Mouse (Mus musculus) heart, embryonic 10.5 days (tissue): ENCODE measurements around the gene Ogg1. TPM values are rescaled to one million over a fixed set of nuclear protein-coding genes. Genes with fewer than 3 reads are reported as not detected.

Source experiments
- DNase-seq: peaks from one replicate; pipeline ENCODE4 v3.0.0-alpha.2; 2017; ENCODE audit warnings: low spot score
- H3K27ac ChIP-seq: fragments of 300-500 bp; sonication (generic); 2 replicates; pipeline ENCODE4 v1.5.1; 2016; ENCODE audit warnings: mild to moderate bottlenecking
- H3K27me3 ChIP-seq: fragments of 300-500 bp; sonication (generic); 2 replicates; pipeline ENCODE4 v1.6.1; 2016; ENCODE audit warnings: mild to moderate bottlenecking; ENCODE audit not compliant: poor library complexity, insufficient read depth, severe bottlenecking
- H3K36me3 ChIP-seq: fragments of 300-500 bp; sonication (generic); 2 replicates; pipeline ENCODE4 v1.6.1; 2016; ENCODE audit warnings: mild to moderate bottlenecking, moderate library complexity
- H3K4me1 ChIP-seq: fragments of 300-500 bp; sonication (generic); 2 replicates; pipeline ENCODE4 v1.6.1; 2016; ENCODE audit warnings: mild to moderate bottlenecking
- H3K4me3 ChIP-seq: fragments of 300-500 bp; sonication (generic); 2 replicates; pipeline ENCODE4 v1.5.1; 2016; ENCODE audit warnings: mild to moderate bottlenecking, moderate library complexity
- H3K9me3 ChIP-seq: fragments of 300-500 bp; sonication (generic); 2 replicates; pipeline ENCODE4 v1.6.1; 2016; ENCODE audit warnings: mild to moderate bottlenecking, moderate library complexity
- whole genome bisulfite sequencing: fragments of 180-500 bp; shearing (Covaris S2); methylation state at CpG from one replicate; pipeline ENCODE4 v1.1.7; 2016; 5-methylcytosine and 5-hydroxymethylcytosine counted together
- polyA plus RNA-seq: library from polyadenylated mRNA; unstranded; fragments of >200 nt; fragmentation: Nextera tagmentation; extraction: Ambion mirVana; gene quantifications from 2 replicates; pipeline ENCODE4 v1.2.1, GENCODE M21; 2016

Ogg1 gene
- polyA plus RNA-seq, 1 experiment from 2014 or later: 15.9 TPM

DNA sequence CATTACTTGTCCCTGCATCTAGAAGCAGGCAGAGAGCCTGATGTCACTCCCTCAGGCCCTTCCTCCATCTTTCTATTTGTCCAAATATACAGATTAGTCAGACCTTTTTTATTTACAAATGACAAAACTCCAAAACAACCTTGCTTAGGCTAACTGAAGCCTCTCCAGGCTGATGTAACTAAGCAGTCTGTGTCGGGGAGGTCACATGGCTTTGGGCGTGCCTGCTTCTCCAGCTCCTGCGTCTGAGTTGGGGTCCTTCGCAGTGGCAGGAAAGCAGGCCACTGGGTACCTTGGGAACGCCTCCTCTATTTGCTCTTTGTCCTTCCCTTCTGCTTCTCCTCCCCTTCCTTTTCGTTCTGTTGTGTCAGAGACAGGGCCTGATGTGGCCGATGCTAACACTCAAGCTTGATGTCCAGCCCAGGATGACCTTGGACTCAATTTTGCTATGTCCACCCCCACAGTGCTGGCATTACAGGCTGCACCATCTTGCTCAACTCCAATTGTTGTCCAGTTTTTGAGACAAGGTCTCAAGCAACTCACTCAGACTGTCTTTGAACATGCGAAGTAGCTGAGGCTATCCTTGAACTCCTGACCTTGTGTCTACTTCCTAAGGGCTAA lies 37.9 kb downstream of the Ogg1 start:
- Histone ChIP-seq H3K9me3 (no peaks in the 10 kb centered on the region), H3K4me3 (no peak overlapping the region), H3K4me1 (no peaks in the 10 kb centered on the region), H3K27me3 (no peaks in the 10 kb centered on the region), H3K36me3 (peaks cover 29% of the 10 kb centered on the region), H3K27ac (no peak overlapping the region)
- no peak for DNase-seq
- 70% methylated on average over 8 of the region's 8 CpGs for WGBS

DNA sequence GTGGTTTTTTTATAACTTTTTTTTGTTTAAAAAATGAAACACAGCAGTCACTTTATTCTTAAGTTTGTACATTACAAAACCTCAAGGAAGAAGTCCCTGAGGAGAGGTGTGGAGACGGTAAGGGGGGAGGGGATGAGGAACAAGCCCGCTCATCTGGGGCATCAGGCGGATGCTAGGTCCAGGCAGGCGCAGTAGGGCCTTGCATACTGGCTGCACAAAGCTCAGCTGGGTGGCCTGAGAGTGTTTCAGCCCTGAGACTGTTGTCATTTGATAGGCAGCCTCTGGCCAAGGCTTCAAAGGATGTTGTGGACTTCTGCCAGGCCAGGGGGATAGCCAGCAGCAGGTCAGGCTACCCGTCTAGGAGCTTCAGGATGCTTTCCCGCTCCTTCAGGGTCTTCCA lies 39.9 kb downstream of the Ogg1 start:
- Histone ChIP-seq H3K9me3 (no peaks in the 10 kb centered on the region), H3K27ac (no peak overlapping the region), H3K36me3 (peaks cover 49% of the 10 kb centered on the region), H3K4me1 (no peaks in the 10 kb centered on the region), H3K4me3 (no peak overlapping the region), H3K27me3 (no peaks in the 10 kb centered on the region)
- DNase-seq: no peak
- WGBS: 91% methylated on average over 6 of the region's 6 CpGs

DNA sequence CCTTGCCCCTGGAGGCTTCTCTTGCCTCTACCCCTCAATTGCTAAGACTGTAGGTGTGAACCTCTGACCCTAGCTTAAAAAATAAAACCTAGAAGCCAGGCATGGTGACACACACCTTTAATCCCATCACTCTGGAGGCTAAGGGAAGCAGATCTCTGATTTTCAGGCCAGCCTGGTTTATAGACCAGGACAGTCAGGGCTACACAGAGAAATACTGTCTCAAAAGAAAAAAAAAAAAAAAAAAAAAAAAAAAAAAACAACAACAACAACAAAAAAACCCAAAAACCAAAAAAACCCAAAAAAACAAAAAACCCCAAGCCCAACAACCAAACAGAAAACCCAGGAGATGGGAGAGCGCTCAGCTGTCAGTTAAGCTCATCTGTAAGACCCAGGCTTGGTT lies 40.8 kb downstream of the Ogg1 start:
- Histone ChIP-seq H3K4me3 (no peak overlapping the region), H3K27me3 (no peaks in the 10 kb centered on the region), H3K36me3 (peaks cover 58% of the 10 kb centered on the region), H3K9me3 (no peaks in the 10 kb centered on the region), H3K27ac (no peak overlapping the region), H3K4me1 (no peaks in the 10 kb centered on the region)
- 88% methylated on average over 1 of the region's 1 CpGs for WGBS
- no peak for DNase-seq

DNA sequence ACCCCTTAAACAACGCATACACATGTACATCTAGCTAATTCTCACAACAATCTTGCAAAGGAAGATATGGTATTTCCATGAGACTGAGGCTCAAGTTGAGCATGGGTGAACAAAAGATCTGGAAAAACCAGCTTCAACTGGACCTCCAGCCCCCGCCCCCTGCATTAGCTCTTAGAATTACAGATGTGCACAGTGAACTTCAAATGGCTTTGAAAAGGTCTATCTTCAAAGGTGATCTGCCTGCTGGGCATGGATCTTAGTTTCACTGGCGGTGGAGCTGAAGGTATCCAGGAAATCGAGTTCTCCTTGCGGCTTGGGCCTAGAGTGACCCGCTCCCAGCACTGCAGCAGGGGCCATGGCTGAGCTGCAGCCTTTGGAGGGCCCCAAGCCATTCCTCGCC lies 41.4 kb downstream of the Ogg1 start:
- H3K4me1 ChIP-seq: no peaks in the 10 kb centered on the region
- no peaks in the 10 kb centered on the region for H3K9me3 ChIP-seq
- 90% methylated on average over 7 of the region's 7 CpGs for WGBS
- H3K36me3 ChIP-seq: peaks cover 63% of the 10 kb centered on the region
- no peaks in the 10 kb centered on the region for H3K27me3 ChIP-seq
- H3K4me3 ChIP-seq: no peak overlapping the region
- H3K27ac ChIP-seq: no peak overlapping the region
- no peak for DNase-seq

DNA sequence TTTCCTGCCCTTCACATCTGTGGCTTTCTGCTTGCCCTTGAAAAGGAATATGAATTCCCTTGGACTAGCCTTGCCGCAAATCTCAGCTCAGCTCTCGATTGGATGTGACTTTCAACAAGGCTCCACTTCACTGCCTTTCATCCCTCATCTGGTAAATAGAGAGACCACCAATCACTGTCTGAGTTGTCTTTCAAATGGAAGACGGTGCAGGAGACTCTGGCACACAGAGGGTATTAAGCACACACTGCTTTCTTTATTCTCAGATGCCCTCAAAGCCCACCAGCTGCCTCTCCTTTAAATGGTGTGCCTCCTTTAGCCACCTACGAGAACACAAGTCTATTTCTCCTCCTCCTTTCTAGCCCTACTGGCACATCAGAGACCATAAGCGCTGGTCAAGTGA lies 41.8 kb downstream of the Ogg1 start:
- H3K27ac ChIP-seq: no peak overlapping the region
- H3K9me3 ChIP-seq: no peaks in the 10 kb centered on the region
- peaks cover 67% of the 10 kb centered on the region for H3K36me3 ChIP-seq
- H3K4me1 ChIP-seq: no peaks in the 10 kb centered on the region
- H3K4me3 ChIP-seq: no peak overlapping the region
- DNase-seq: no peak
- no peaks in the 10 kb centered on the region for H3K27me3 ChIP-seq
- WGBS: 83% methylated on average over 5 of the region's 5 CpGs

DNA sequence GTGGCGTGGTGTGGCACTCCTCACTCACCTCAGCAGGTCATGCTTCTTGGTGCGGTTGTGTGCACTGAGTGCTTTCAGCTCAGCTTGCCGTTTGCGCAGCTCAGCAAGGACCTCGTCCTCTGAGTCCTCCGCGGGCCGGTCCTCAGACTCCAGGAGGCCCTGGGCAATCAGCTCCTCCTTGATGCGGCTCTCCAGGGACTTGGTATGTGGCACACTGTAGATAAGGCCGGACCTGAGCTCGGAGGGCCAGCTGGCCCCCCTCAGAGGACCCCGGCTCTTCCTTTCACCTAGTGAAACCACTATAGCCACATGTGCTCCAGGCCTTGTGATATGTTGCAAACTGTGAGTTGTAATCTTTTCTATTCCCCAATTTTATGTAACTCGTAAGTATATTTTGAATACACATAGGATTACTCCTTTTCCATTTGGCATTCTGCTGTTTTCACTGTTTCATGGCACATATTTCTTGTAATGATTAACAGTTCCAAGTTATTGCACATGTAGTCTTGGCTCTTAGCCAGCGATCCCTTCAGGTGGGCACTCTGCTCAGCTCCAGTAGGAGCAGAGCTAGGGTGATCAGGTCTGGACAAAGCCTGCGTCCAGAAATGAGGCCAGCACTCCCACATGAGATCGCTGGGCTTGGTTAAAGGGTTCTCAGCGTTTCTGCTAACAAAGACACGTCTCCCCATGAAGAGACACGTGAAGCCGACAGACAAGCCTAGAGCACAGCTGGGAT lies 43.6 kb downstream of the Ogg1 start:
- WGBS: 87% methylated on average over 20 of the region's 20 CpGs
- H3K36me3 ChIP-seq: peaks cover 85% of the 10 kb centered on the region

DNA sequence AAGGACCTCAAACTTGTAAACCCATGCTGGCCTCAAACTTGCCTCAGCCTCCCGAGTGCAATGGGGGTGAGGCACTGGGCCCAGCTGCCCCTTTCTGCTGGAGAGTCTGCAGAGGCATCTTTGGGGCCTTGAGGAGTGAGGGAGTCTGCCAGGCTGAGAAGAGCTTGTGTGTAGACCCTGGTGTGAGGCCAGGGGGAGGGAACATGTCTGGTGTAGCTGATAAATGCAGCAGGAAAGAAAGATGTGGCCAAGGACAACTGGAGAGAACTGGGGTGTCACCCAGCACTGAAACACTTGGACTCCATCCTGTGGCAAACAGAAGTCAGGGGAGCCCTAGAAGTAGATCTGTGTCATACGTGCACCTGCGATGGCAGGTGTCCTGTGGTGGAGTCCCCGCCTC lies 46.7 kb downstream of the Ogg1 start:
- peaks cover 4% of the 10 kb centered on the region; the same call in 1 of the 2 replicates for H3K4me1 ChIP-seq
- DNase-seq: no peak
- H3K9me3 ChIP-seq: no peaks in the 10 kb centered on the region
- 87% methylated on average over 4 of the region's 4 CpGs for WGBS
- H3K27me3 ChIP-seq: no peaks in the 10 kb centered on the region
- H3K27ac ChIP-seq: no peak overlapping the region
- H3K36me3 ChIP-seq: peaks cover 72% of the 10 kb centered on the region
- H3K4me3 ChIP-seq: no peak overlapping the region

More for the DNA sequence above, 43.6 kb downstream of the Ogg1 start:
- Histone ChIP-seq H3K27me3 (no peaks in the 10 kb centered on the region), H3K4me1 (no peaks in the 10 kb centered on the region), H3K4me3 (no peak overlapping the region), H3K9me3 (no peaks in the 10 kb centered on the region), H3K27ac (no peak overlapping the region)
- no peak for DNase-seq

DNA sequence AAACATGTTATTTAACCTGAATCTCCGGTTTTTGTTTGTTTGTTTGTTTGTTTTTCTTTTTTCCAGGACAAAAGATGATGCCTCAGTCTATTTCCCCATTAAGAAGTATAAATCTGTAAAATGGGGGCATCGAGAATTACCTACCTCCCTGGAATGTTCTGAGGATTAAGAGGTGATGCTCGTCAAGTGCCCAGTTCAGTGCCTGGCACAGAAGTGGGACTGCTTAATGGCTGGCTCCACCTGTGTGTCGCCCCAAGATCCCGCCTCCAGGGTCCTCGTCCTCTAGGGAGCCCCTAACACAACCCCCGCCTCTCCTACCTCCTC lies 50.4 kb downstream of the Ogg1 start:
- H3K27me3 ChIP-seq: no peaks in the 10 kb centered on the region
- H3K4me1 ChIP-seq: peaks cover 19% of the 10 kb centered on the region
- peak overlapping the region; percentile 93 for H3K4me3 ChIP-seq
- no peaks in the 10 kb centered on the region for H3K9me3 ChIP-seq
- peaks cover 57% of the 10 kb centered on the region for H3K36me3 ChIP-seq
- 8% methylated on average over 7 of the region's 7 CpGs for WGBS
- H3K27ac ChIP-seq: peak overlapping the region; percentile 98
- no peak for DNase-seq

DNA sequence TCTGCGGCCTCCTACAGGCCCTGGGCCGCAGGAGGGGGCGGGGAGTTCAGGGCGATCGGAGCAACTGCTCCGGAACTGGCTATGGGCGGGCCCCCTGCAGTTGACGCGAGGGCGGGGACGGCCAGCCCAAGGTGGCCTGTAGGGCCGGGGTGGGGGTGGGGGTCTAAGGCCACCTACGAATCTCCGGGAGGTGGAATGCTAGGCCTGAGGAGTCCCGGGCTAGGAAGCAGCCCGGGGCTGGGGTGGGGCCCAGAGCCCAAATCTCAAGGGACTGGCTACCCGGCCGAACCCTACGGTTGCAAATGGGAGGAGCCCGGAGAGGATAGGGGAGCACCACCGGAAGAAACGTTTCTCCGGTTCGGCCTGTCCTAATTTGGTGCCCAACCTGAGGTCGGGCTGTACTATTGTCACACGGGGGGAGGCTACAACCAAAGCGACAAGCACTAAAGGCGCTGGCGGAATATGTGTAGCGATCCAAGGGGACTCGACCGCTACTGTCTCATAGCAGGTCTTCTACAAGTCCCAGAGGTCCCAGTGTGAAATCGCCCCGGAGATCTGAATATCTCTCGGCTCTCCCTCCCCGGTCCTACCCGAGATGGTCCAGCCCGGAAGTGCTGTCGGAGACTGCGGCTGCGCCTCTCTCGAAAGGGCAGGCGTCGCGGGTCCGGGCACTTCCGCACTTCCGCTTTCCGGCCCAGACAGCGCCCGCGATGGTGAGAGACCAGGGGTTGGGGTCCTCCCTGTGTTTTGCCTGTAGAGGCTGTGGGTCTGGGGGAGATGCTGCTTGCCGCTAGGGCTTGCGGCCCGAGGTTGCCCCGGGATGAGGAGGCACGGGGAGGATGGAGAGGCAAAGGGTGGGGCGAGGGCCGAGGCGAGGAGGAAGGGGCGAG lies 51.0 kb downstream of the Ogg1 start, which contains the start of the genes Tada3 and Arpc4:
Tada3 (minus strand) TSS at position 388 of the 890 bp plus-strand sequence.
Arpc4 (plus strand) TSS at position 620 of the 890 bp plus-strand sequence.
- H3K36me3 ChIP-seq: peaks cover 56% of the 10 kb centered on the region
- peak; percentile 97 for DNase-seq
- no peaks in the 10 kb centered on the region for H3K27me3 ChIP-seq
- peak within 1 kb of the TSS; percentile 93 for H3K4me3 ChIP-seq
- H3K4me1 ChIP-seq: peaks cover 19% of the 10 kb centered on the region
- H3K9me3 ChIP-seq: no peaks in the 10 kb centered on the region
- under 1% methylated on average over 61 of the region's 61 CpGs for WGBS
- peak within 1 kb of the TSS; percentile 98 for H3K27ac ChIP-seq

DNA sequence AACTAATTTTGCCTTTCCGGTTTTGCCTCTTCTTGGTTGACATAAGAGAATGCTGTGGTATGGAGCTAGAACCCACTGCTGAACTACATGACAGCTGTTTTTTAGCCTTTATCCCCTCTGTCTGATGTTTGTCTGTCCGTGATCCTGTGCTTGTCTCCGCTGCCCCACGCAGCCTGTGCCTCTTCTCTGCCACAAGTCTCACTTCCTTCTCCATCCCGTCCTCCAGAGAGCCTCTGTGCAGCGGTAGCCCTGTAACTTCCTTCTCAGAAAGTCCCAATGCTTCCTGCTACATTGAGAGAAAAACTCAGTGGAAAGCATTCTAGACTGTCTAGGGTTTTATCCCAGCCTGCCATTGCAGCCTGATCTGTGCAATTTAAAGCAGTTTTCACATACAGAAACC lies 52.5 kb downstream of the Ogg1 start:
- DNase-seq: no peak
- WGBS: 78% methylated on average over 6 of the region's 6 CpGs
- no peak overlapping the region for H3K27ac ChIP-seq
- peaks cover 19% of the 10 kb centered on the region for H3K4me1 ChIP-seq
- H3K27me3 ChIP-seq: no peaks in the 10 kb centered on the region
- peak overlapping the region; percentile 93 for H3K4me3 ChIP-seq
- H3K36me3 ChIP-seq: peaks cover 58% of the 10 kb centered on the region
- no peaks in the 10 kb centered on the region for H3K9me3 ChIP-seq

DNA sequence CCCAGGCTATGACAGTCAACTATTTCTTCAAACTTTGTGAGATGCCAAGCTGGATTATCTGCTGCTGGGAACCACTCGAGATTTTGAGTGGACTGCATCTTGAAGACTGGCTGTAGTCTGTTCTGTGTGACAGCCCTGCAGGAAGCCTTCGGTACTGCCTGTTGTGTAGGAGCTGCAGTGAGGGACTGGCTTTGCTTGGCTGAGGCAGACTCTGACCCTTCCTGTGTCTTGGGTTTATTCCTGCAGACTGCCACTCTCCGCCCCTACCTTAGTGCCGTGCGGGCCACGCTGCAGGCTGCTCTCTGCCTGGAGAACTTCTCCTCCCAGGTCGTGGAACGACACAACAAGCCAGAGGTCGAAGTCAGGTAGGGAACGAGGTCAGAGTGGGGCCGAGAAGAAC lies 53.7 kb downstream of the Ogg1 start:
- peaks cover 58% of the 10 kb centered on the region for H3K36me3 ChIP-seq
- peaks cover 19% of the 10 kb centered on the region for H3K4me1 ChIP-seq
- H3K9me3 ChIP-seq: no peaks in the 10 kb centered on the region
- WGBS: 92% methylated on average over 11 of the region's 11 CpGs
- no peaks in the 10 kb centered on the region for H3K27me3 ChIP-seq
- no peak overlapping the region for H3K4me3 ChIP-seq
- H3K27ac ChIP-seq: no peak overlapping the region
- DNase-seq: no peak

DNA sequence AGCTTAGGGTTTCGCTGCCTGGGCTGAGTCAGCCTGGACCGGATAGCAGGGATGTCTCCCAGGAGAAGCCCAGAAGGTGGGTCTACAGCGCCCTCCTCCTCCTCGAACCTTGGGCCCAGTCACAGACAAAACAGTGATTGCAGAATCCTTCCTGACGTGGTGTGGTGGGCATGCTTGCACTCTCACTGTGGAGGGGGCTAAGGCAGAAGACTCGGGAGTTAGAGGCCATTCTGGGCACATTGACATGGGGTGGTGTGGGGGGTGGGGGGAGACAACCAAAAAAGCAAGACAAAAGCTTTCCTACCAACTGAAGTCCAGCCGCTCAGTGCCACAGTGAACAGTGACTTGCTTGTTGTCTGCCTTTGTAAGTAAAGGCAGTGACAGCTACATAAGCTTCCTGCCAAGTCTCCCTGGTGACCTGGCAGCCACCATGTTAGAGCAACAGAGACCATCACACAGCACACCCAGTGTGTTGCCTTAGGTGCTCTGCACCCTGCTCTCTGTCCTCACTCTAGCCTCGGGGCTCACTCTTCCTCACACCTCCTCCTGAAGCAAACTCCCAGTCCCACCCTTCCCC lies 57.7 kb downstream of the Ogg1 start:
- no peaks in the 10 kb centered on the region for H3K27me3 ChIP-seq
- peaks cover 6% of the 10 kb centered on the region; the same call in 1 of the 2 replicates for H3K4me1 ChIP-seq
- H3K9me3 ChIP-seq: no peaks in the 10 kb centered on the region
- DNase-seq: no peak
- no peak overlapping the region for H3K27ac ChIP-seq
- H3K4me3 ChIP-seq: no peak overlapping the region
- WGBS: 91% methylated on average over 8 of the region's 8 CpGs
- peaks cover 93% of the 10 kb centered on the region for H3K36me3 ChIP-seq
